Mouse (Mus musculus) intestine, postnatal 0 days (tissue): ENCODE results near the gene Zan. TPM values are rescaled to one million over a fixed set of nuclear protein-coding genes. Genes with fewer than 3 reads are reported as not detected.

ENCODE experiments used
- ATAC-seq: fragments of 200-750 bp; cut with Nextera tagmentation; 2 replicates; pipeline ENCODE4 v1.8.0; 2017; ENCODE audit warnings: mild to moderate bottlenecking, moderate TSS enrichment, moderate library complexity
- H3K27ac ChIP-seq: fragments of 300-500 bp; sonication (generic); 2 replicates; pipeline ENCODE4 v1.5.1; 2014; ENCODE audit warnings: mild to moderate bottlenecking, low read depth, low read length, moderate library complexity
- H3K27me3 ChIP-seq: fragments of 300-500 bp; sonication (generic); replicated peaks from 2 replicates; pipeline ENCODE4 v1.6.1; 2014; ENCODE audit warnings: low read length, mixed read lengths; ENCODE audit not compliant: control insufficient read depth, insufficient read depth
- H3K36me3 ChIP-seq: fragments of 300-500 bp; sonication (generic); 2 replicates; pipeline ENCODE4 v1.6.1; 2014; ENCODE audit warnings: mild to moderate bottlenecking, moderate library complexity; ENCODE audit not compliant: control insufficient read depth, insufficient read depth
- H3K4me1 ChIP-seq: fragments of 300-500 bp; sonication (generic); replicated peaks from 2 replicates; pipeline ENCODE4 v1.6.1; 2014; ENCODE audit warnings: antibody characterized with exemption, low read length, mixed read lengths; ENCODE audit not compliant: control insufficient read depth, insufficient read depth
- H3K4me2 ChIP-seq: fragments of 300-500 bp; sonication (generic); replicated peaks from 2 replicates; pipeline ENCODE4 v1.6.1; 2014; ENCODE audit warnings: low read depth, mild to moderate bottlenecking, moderate library complexity
- H3K4me3 ChIP-seq: fragments of 300-500 bp; sonication (generic); 2 replicates; pipeline ENCODE4 v1.5.1; 2014; ENCODE audit warnings: low read depth, low read length
- H3K9ac ChIP-seq: fragments of 300-500 bp; sonication (generic); 2 replicates; pipeline ENCODE4 v1.6.1; 2014; ENCODE audit warnings: mild to moderate bottlenecking, low read depth, low read length
- H3K9me3 ChIP-seq: fragments of 300-500 bp; sonication (generic); 2 replicates; pipeline ENCODE4 v1.6.1; 2016; ENCODE audit warnings: mixed run types; ENCODE audit not compliant: control insufficient read depth
- CTCF ChIP-seq: sonication (generic); IDR thresholded peaks from 2 replicates; pipeline ENCODE4 v1.5.1; 2016; ENCODE audit warnings: low read depth, mild to moderate bottlenecking, control low read depth, antibody characterized with exemption, moderate library complexity
- WGBS: fragments of 180-500 bp; shearing (Covaris S2); extraction: QIAGEN DNeasy Blood & Tissue Kit; methylation state at CpG from one replicate; pipeline ENCODE4 v1.1.7; 2014; 5-methylcytosine and 5-hydroxymethylcytosine counted together
- polyA plus RNA-seq: library from polyadenylated mRNA; unstranded; fragments of >200 nt; fragmentation: Nextera tagmentation; extraction: Ambion mirVana; gene quantifications from 2 replicates; pipeline ENCODE4 v1.2.1, GENCODE M21; 2015

Gene Zan
- polyA plus RNA-seq, 1 experiment from 2014 or later, result 0.35 TPM

DNA sequence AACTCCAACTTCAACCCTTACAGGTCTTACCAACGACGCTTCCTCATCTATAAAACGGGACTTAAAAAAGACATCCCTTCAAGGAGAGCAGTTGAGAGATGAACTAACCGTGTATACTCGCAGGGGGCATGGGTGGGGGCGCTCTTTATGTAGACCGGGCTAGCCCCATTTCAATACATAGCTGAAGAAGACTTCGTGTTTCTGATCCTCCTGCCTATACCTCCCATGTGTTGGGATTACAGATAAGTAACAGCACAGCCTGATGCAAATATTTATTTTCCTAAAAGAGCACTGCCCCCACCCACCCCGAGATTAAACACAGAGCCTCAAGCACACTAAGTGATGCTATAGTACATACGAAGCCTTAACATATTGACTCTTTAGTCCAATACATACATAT, 142.5 kb downstream of the Zan start:
- Histone ChIP-seq H3K9me3 (no peaks in the 10 kb centered on the region), H3K27me3 (no peaks in the 10 kb centered on the region), H3K4me3 (peak overlapping the region; percentile 77), H3K4me1 (peaks cover 3% of the 10 kb centered on the region; the same call in 1 of the 2 replicates), H3K4me2 (peak overlapping the region; percentile 95), H3K27ac (no peak overlapping the region), H3K9ac (0 out of 2 replicates have a peak overlapping the region, but pooled peaks have one; percentile 77), H3K36me3 (no peaks in the 10 kb centered on the region; the same call in 1 of the 2 replicates)
- 37% methylated on average over 10 of the region's 10 CpGs for WGBS
- no peak for ATAC-seq
- no peak for TF ChIP-seq CTCF

DNA sequence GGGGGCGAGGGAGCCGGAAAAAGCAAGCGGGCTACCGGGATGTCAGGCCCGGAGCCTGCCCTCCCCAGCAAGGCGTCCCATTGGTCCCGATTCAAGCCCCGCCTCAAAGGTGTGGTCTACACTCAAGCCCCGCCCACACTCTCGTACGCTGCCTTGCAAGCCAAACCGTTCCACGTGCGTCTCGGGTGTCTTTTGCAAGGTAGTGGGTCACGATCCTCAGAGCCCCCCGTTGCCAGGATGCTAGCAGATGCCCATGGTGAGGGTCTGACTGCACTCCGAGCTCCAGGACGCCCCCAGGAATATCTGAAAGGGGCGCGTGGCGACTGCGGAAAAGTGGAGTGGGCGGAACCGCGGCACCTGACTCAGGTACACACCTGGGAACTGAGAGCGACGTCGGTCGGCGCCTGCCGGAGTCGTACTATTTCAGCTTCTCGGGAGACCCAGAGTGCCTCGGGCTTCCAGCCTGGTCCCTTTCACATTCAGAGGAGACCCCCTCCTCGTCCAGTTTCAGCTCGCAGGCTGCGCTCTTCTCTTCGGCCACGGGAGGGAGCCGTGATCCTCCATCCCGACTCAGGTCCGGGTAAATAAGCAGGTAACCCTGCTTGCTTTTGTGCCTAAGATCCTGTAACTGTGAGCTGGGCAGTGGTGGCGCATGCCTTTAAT, 143.2 kb downstream of the Zan start, which contains the start of gene Slc12a9:
TSS of gene Slc12a9 (minus strand) at position 86 of the 663 bp plus-strand sequence.
- H3K9me3 ChIP-seq, result no peaks in the 10 kb centered on the region
- ATAC-seq, result peak; percentile 86
- peaks cover 3% of the 10 kb centered on the region; the same call in 1 of the 2 replicates for H3K4me1 ChIP-seq
- under 1% methylated on average over 44 of the region's 44 CpGs for WGBS
- H3K4me2 ChIP-seq, result peak within 1 kb of the TSS; percentile 95
- H3K9ac ChIP-seq, result peak within 1 kb of the TSS; percentile 77
- H3K36me3 ChIP-seq, result no peaks in the 10 kb centered on the region; the same call in 1 of the 2 replicates
- H3K4me3 ChIP-seq, result peak within 1 kb of the TSS; percentile 77
- peak within 1 kb of the TSS; percentile 57 for H3K27ac ChIP-seq
- TF ChIP-seq CTCF, result peak; percentile 87
- no peaks in the 10 kb centered on the region for H3K27me3 ChIP-seq

DNA sequence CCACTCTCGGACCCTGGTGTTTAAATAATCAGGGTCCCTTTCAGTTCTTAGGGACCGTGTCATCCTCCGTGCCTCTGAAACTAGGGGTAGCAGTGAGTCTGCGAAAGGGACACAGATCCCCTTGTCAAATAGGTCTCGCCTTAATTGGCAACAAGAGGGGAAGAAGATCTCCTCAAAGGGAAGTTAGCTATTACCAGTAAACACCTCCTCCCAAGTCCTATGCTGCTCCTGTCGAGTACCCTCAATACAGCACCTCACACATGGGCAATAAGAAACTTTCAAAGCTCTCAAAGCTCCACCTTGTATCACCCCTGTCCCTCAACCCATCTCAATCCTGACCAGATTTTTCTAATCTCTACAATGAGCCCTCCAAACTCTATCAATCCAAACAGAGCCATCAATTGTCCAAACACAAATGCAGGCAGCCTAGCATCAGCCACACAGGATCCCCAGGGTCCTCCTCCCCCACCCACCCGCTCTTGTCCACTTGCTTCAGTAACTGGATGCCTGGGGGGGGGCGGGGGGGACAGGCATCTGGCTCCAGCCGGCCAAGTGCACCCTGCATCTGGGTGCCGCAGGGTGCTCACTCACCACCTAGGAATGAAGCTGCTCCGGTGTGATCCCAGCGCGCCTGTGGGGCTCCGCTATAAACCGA, 143.9 kb downstream of the Zan start:
- H3K36me3 ChIP-seq, result peaks cover 5% of the 10 kb centered on the region
- H3K27me3 ChIP-seq, result no peaks in the 10 kb centered on the region
- peaks cover 3% of the 10 kb centered on the region; the same call in 1 of the 2 replicates for H3K4me1 ChIP-seq
- WGBS, result 14% methylated on average over 15 of the region's 15 CpGs
- no peak for ATAC-seq
- peak overlapping the region; percentile 77 for H3K9ac ChIP-seq
- H3K27ac ChIP-seq, result peak overlapping the region; percentile 57
- no peak for TF ChIP-seq CTCF
- peak overlapping the region; percentile 77 for H3K4me3 ChIP-seq
- peak overlapping the region; percentile 95 for H3K4me2 ChIP-seq
- no peaks in the 10 kb centered on the region for H3K9me3 ChIP-seq

DNA sequence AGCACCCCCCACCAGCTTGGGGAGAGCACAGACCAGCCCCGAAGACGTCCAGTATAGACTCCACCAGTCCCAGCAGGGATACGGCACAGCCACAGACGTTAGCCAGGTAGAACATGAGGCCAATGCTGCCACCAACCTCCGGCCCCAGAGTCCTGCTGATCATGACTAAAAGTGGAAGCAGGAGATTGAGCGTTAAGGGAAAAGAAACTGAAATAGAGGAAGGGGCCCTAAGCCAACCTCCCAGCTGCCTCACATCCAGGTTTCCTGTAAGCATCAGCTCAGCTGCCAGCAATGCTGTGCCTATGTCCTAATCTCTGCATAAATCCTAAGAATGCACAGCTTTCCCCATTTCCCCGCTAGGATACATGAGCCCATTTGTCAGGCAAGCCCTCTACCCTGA, 146.0 kb downstream of the Zan start:
- no peak for ATAC-seq
- no peaks in the 10 kb centered on the region for H3K9me3 ChIP-seq
- H3K36me3 ChIP-seq, result peaks cover 22% of the 10 kb centered on the region
- WGBS, result 85% methylated on average over 7 of the region's 7 CpGs
- no peak overlapping the region for H3K4me2 ChIP-seq
- TF ChIP-seq CTCF, result no peak
- peaks cover 3% of the 10 kb centered on the region; the same call in 1 of the 2 replicates for H3K4me1 ChIP-seq
- no peak overlapping the region for H3K9ac ChIP-seq
- H3K4me3 ChIP-seq, result no peak overlapping the region
- no peak overlapping the region for H3K27ac ChIP-seq
- H3K27me3 ChIP-seq, result no peaks in the 10 kb centered on the region

Other genes with a start within 250 kb of the Zan start
- 8.9 and 9.6 TPM in 2 replicates for gene Ache, start 189.5 kb downstream of the Zan start, polyA plus RNA-seq
- 10.4 and 11.0 TPM in 2 replicates for gene Ufsp1, start 182.4 kb downstream of the Zan start, polyA plus RNA-seq
- gene Srrt, start 169.4 kb downstream of the Zan start, polyA plus RNA-seq, result 31.3 and 32.2 TPM in 2 replicates
- 23.8 and 24.8 TPM in 2 replicates for gene Trip6, start 162.7 kb downstream of the Zan start, polyA plus RNA-seq
- gene Slc12a9, start 143.5 kb downstream of the Zan start, polyA plus RNA-seq, result 11.8 and 13.4 TPM in 2 replicates
- gene Ephb4, start 127.0 kb downstream of the Zan start, polyA plus RNA-seq, result 12.6 and 12.9 TPM in 2 replicates
- 47.9 and 50.4 TPM in 2 replicates for gene Pop7, start 25.5 kb upstream of the Zan start, polyA plus RNA-seq
- gene Gigyf1, start 41.5 kb upstream of the Zan start, polyA plus RNA-seq, result 4.7 and 6.4 TPM in 2 replicates
- gene Epo, start 56.2 kb upstream of the Zan start, polyA plus RNA-seq, result not detected in 2 replicates
- gene Gnb2, start 56.4 kb upstream of the Zan start, polyA plus RNA-seq, result 386 and 389 TPM in 2 replicates
- gene Actl6b, start 76.5 kb upstream of the Zan start, polyA plus RNA-seq, result 2.1 and 2.9 TPM in 2 replicates
- gene Tfr2, start 92.8 kb upstream of the Zan start, polyA plus RNA-seq, result 0.27 and 0.50 TPM in 2 replicates
- 35.3 and 38.0 TPM in 2 replicates for gene Mospd3, start 124.0 kb upstream of the Zan start, polyA plus RNA-seq
- 44.2 and 44.6 TPM in 2 replicates for gene Pcolce, start 136.7 kb upstream of the Zan start, polyA plus RNA-seq
- 0.16 and 0.25 TPM in 2 replicates for gene Fbxo24, start 151.9 kb upstream of the Zan start, polyA plus RNA-seq
- gene Lrch4, start 152.1 kb upstream of the Zan start, polyA plus RNA-seq, result 31.5 and 31.6 TPM in 2 replicates
- gene Gm20605, start 152.1 kb upstream of the Zan start, polyA plus RNA-seq, result 1.3 and 1.8 TPM in 2 replicates
- 2.3 and 4.8 TPM in 2 replicates for gene Sap25, start 164.3 kb upstream of the Zan start, polyA plus RNA-seq
- 0.09 and 0.18 TPM in 2 replicates for gene Irs3, start 168.7 kb upstream of the Zan start, polyA plus RNA-seq
- 16.8 and 19.0 TPM in 2 replicates for gene Agfg2, start 207.7 kb upstream of the Zan start, polyA plus RNA-seq